15 mouse cellular contexts compared by ENCODE assay signal in the genomic region with DNA sequence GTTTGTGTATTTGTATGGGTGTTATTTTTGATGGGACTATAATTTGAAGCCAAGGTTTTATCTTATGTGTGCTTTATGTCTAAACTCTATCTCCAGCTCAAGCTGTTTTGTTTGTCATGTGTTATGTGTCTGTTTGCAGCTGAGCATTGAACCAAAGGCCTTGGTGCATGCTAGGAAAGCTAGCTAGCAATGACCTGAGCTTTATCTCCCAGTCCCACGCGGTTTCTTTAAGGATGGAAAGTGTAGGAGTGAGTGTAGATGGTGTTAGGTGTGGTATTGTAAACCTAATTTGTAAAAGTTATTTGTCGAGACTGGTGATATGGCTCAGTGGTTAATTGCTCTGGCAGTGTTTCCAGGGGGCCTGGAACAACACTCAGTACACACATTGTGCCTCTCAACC.
"Had no signal": no experiment of that assay in that cellular context is flagged by ENCODE, and none has a peak within 500 bp of the region (broad histone marks: within the 10 kb centered on the region; RNA-seq: fewer than 3 reads in every experiment).

No protein-coding gene starts in this region.

- H3K4me1 ChIP-seq: limb, embryonic 13.5 days; midbrain, embryonic 10.5 days; midbrain, embryonic 15.5 days; neural tube, embryonic 12.5 days had no signal

- H3K9me3 ChIP-seq: limb, embryonic 13.5 days; midbrain, embryonic 10.5 days; midbrain, embryonic 15.5 days; neural tube, embryonic 12.5 days had no signal

- H3K9ac ChIP-seq: limb, embryonic 13.5 days; midbrain, embryonic 15.5 days; neural tube, embryonic 12.5 days had no signal

- ATAC-seq: midbrain, embryonic 15.5 days had no signal

- DNase-seq: kidney, adult 11 months; kidney, adult 9 months; kidney, postnatal 4 days; lung, adult 18-20 months; retina, postnatal 1 day; right cerebral cortex, postnatal 4 days; spleen, adult 18-20 months; thymus, adult 18-20 months; thymus, postnatal 36 days had no signal

- H3K27ac ChIP-seq: kidney, postnatal 0 days; limb, embryonic 13.5 days; midbrain, embryonic 10.5 days; midbrain, embryonic 15.5 days; neural tube, embryonic 12.5 days had no signal

- H3K4me3 ChIP-seq: layer of hippocampus, adult 2 months; limb, embryonic 13.5 days; midbrain, embryonic 10.5 days; midbrain, embryonic 15.5 days; neural tube, embryonic 12.5 days had no signal

- H3K27me3 ChIP-seq: limb, embryonic 13.5 days; midbrain, embryonic 15.5 days; neural tube, embryonic 12.5 days had no signal

- H3K4me2 ChIP-seq: limb, embryonic 13.5 days; midbrain, embryonic 15.5 days; neural tube, embryonic 12.5 days had no signal
